In the genomic region with DNA sequence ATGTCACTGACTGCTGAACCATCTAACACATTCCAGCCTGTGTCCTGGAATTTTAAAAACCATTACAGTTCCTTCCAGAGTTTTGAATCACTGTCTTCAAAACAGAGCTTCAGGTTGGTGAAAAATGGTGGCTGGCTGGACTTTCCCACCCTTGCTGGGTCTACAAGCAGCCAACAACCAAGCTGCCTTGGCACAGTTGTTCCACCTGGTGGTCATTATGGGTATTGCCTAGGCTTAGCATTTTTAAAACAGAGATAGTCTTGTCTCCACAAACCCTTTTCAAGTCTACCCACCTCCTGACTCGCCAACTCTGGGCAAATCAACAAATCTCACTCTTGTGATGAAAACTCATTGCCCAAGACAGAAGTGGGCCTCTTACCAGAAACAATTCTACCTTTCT, we compare ENCODE assay signal across 13 mouse cellular contexts. TPM values are rescaled to one million over a fixed set of nuclear protein-coding genes. Genes with fewer than 3 reads are reported as not detected.
A peak's percentile ranks its signal among the peaks of the same experiment; 100 is the strongest.
DNase-seq lines count a peak whose midpoint lies in the region; ATAC-seq and TF ChIP-seq lines count a peak whose summit lies in the region.
"Had no signal": no experiment of that assay in that cellular context is flagged by ENCODE, and none has a peak within 500 bp of the region (broad histone marks: within the 10 kb centered on the region; RNA-seq: fewer than 3 reads in every experiment).

No protein-coding gene starts in this region.

- 94% methylated on average over 1 of the region's 1 CpGs for WGBS in hindbrain, postnatal 0 days
- WGBS in hindbrain, embryonic 11.5 days, result 85% methylated on average over 1 of the region's 1 CpGs
- WGBS in spleen, adult 2 months, result 92% methylated on average over 1 of the region's 1 CpGs

- peak; percentile 57 for TF ChIP-seq CTCF in hindbrain, postnatal 0 days (IDR thresholded peaks at IDR 0.05; ENCODE audit: low read depth)
- peak; percentile 33; the same call in 1 of the 2 replicates for TF ChIP-seq CTCF in spleen, adult 2 months (IDR thresholded peaks at IDR 0.05; ENCODE audit: extremely low read depth, insufficient read depth, insufficient read length, insufficient replicate concordance)

- no peaks in the 10 kb centered on the region for H3K36me3 ChIP-seq in hindbrain, postnatal 0 days (ENCODE audit: insufficient read depth, low read length)
- H3K36me3 ChIP-seq in hindbrain, embryonic 11.5 days (ENCODE audit: control insufficient read depth, insufficient read depth, low read length), result no peaks in the 10 kb centered on the region
- H3K36me3 ChIP-seq in spleen, adult 2 months (ENCODE audit: control insufficient read depth, insufficient read depth, low read length), result no peaks in the 10 kb centered on the region
- H3K36me3 ChIP-seq: midbrain, embryonic 15.5 days had no signal

- H3K4me1 ChIP-seq in hindbrain, postnatal 0 days (ENCODE audit: insufficient read depth, low read length), result no peaks in the 10 kb centered on the region
- H3K4me1 ChIP-seq in hindbrain, embryonic 11.5 days (replicated peaks; ENCODE audit: control insufficient read depth, insufficient read depth, low read length), result no peaks in the 10 kb centered on the region
- H3K4me1 ChIP-seq in spleen, adult 2 months (ENCODE audit: control insufficient read depth, insufficient read depth, insufficient read length), result peaks cover 19% of the 10 kb centered on the region
- H3K4me1 ChIP-seq: midbrain, embryonic 15.5 days had no signal

- no peak overlapping the region for H3K4me3 ChIP-seq in hindbrain, postnatal 0 days (ENCODE audit: low read length)
- no peak overlapping the region for H3K4me3 ChIP-seq in hindbrain, embryonic 11.5 days (ENCODE audit: low read depth, low read length)
- H3K4me3 ChIP-seq in spleen, adult 2 months (ENCODE audit: extremely low read depth, insufficient read depth, insufficient read length), result no peak overlapping the region
- H3K4me3 ChIP-seq: midbrain, embryonic 15.5 days had no signal

- H3K9me3 ChIP-seq in hindbrain, postnatal 0 days (ENCODE audit: low read length), result 0 out of 2 replicates have a peak, but pooled peaks cover 3% of the 10 kb centered on the region
- H3K9me3 ChIP-seq in hindbrain, embryonic 11.5 days (ENCODE audit: control insufficient read depth, low read length), result no peaks in the 10 kb centered on the region
- H3K9me3 ChIP-seq: midbrain, embryonic 15.5 days had no signal

- no peak for ATAC-seq in hindbrain, postnatal 0 days
- ATAC-seq in hindbrain, embryonic 11.5 days (ENCODE audit: low FRiP score), result no peak
- ATAC-seq in inflammation-experienced regulatory T-cells, adult 6 months, result no peak
- ATAC-seq: midbrain, embryonic 15.5 days had no signal

- DNase-seq in hindbrain, postnatal 0 days (ENCODE audit: low spot score), result no peak
- DNase-seq in hindbrain, embryonic 11.5 days (ENCODE audit: low spot score), result no peak
- no peak for DNase-seq in spleen, adult 2 months (ENCODE audit: low read depth in 1 of 2, low spot score in 2 of 2)
- no peak for DNase-seq in spleen, adult 12 weeks (ENCODE audit: low spot score)
- peak; percentile 13 for DNase-seq in c-Kit-negative CD71-positive TER-119-positive erythroid progenitor cells, embryonic 14.5 days (ENCODE audit: low read depth, low spot score)
- no peak for DNase-seq in ovary, postnatal 14 days (ENCODE audit: low spot score)
- DNase-seq in layer of hippocampus, adult 9-10 months (ENCODE audit: low spot score), result no peak
- DNase-seq: embryo, embryonic 11 days; gastrocnemius, postnatal 25 days; heart, postnatal 4 days; kidney, postnatal 14 days had no signal

- no peak overlapping the region for H3K9ac ChIP-seq in hindbrain, postnatal 0 days (replicated peaks; ENCODE audit: low read length)
- no peak overlapping the region for H3K9ac ChIP-seq in hindbrain, embryonic 11.5 days (ENCODE audit: low read depth, low read length)
- H3K9ac ChIP-seq: midbrain, embryonic 15.5 days had no signal

- no peak overlapping the region for H3K4me2 ChIP-seq in hindbrain, postnatal 0 days (ENCODE audit: low read depth, low read length)
- no peak overlapping the region for H3K4me2 ChIP-seq in hindbrain, embryonic 11.5 days (replicated peaks; ENCODE audit: low read depth, low read length)
- H3K4me2 ChIP-seq: midbrain, embryonic 15.5 days had no signal

- TF ChIP-seq POLR2A in spleen, adult 2 months (IDR thresholded peaks at IDR 0.05; ENCODE audit: low read depth, low read length), result no peak

- no peaks in the 10 kb centered on the region for H3K27me3 ChIP-seq in hindbrain, postnatal 0 days (ENCODE audit: insufficient read depth, low read length)
- no peaks in the 10 kb centered on the region for H3K27me3 ChIP-seq in hindbrain, embryonic 11.5 days (ENCODE audit: control insufficient read depth, insufficient read depth, low read length)
- no peaks in the 10 kb centered on the region for H3K27me3 ChIP-seq in spleen, adult 2 months (ENCODE audit: control insufficient read depth, insufficient read depth, low read length)
- H3K27me3 ChIP-seq: midbrain, embryonic 15.5 days had no signal

- H3K27ac ChIP-seq in hindbrain, postnatal 0 days, result no peak overlapping the region
- H3K27ac ChIP-seq in hindbrain, embryonic 11.5 days (ENCODE audit: low read depth, low read length), result no peak overlapping the region
- no peak overlapping the region for H3K27ac ChIP-seq in spleen, adult 2 months (ENCODE audit: insufficient read depth, low read length)
- H3K27ac ChIP-seq: midbrain, embryonic 15.5 days had no signal

RNA-seq across cellular contexts. Expression of gene Tcp11l2, which starts 17.9 kb away (rescaled TPM):
- 8.1 and 11.2 TPM in 2 replicates for total RNA-seq in hindbrain, postnatal 0 days (2014; rRNA removed)
- polyA plus RNA-seq in hindbrain, postnatal 0 days (2015; fragmentation: Nextera tagmentation; extraction: Ambion mirVana), result 18.9 and 20.0 TPM in 2 replicates
- polyA plus RNA-seq in hindbrain, embryonic 11.5 days (2014; fragmentation: Nextera tagmentation; extraction: Ambion mirVana), result 11.5 and 13.0 TPM in 2 replicates
- 81.2 and 103 TPM in 2 replicates for polyA plus RNA-seq in spleen, adult 2 months (2012; rRNA removed)
- polyA plus RNA-seq in inflammation-experienced regulatory T-cells, adult 6 months (2017; shearing (Covaris generic)), result 100 to 1,000 TPM; 111 to 212 (median 193) TPM

RNA-seq across cellular contexts. Expression of gene Ckap4, which starts 24.6 kb away (rescaled TPM):
- 53.1 and 58.7 TPM in 2 replicates for total RNA-seq in hindbrain, postnatal 0 days (2014; rRNA removed)
- polyA plus RNA-seq in hindbrain, postnatal 0 days (2015; fragmentation: Nextera tagmentation; extraction: Ambion mirVana), result 50.9 and 52.1 TPM in 2 replicates
- polyA plus RNA-seq in hindbrain, embryonic 11.5 days (2014; fragmentation: Nextera tagmentation; extraction: Ambion mirVana), result 90.8 and 91.1 TPM in 2 replicates
- polyA plus RNA-seq in spleen, adult 2 months (2012; rRNA removed), result 10.5 and 14.4 TPM in 2 replicates
- polyA plus RNA-seq in inflammation-experienced regulatory T-cells, adult 6 months (2017; shearing (Covaris generic)), result under 1 TPM in 2 of 3 experiments, not detected in 1; 0.26 to 0.36 TPM
